Mouse (Mus musculus): ENCODE measurements at regions not wholly inside any gene's neighbourhood (a gene's known extent, or its start where the extent isn't known, plus 50 kb on each side); places are given as distances from the start of the nearest gene placed in this dataset.
"Not testable (repeated sequence)": the region's sequence is repeated elsewhere in the genome, so short reads cannot be mapped to it uniquely, and the experiment has no call there.

DNA sequence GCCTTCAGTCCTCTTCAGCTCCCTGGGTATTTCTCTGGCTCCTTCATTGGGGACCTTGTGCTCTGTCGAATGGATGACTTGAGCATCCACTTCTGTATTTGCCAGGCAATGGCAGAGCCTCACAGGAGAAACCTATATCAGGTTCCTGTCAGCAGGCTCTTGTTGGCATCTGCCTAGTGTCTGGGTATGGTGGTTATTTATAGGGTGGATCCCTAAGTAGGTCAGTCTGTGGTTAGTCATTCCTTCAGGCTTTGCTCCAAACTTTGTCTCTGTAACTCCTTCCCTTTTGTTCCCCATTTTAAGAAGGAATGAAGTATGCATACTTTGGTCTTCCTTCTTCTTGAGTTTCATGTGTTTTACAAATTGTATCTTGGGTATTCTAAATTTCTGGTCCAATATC is 522.4 kb upstream of the St8sia4 start:
- intact Hi-C loops (cut with DNase I; ENCODE audit: low total_unique reads); DNase-seq: not testable (repeated sequence)

DNA sequence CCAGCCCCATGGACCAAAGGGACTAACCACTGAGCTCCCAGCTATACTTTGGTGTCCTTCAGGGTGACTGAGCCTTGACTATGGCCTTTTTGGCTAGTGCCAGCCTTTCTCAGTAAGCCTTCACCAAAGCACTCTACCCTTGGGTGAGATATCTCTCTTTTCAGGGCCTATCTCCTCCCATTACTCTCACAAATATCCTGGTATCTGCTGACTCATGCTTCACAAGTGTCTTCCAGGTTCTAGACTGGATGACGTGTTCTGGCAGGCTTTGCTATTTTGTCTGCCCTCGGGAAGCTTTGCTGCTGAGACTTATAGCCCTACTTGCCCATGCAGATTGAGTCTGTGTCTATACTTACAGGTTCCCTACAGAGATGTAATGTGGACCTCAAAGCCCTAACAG is 499.4 kb upstream of the St8sia4 start:
- intact Hi-C loops (cut with DNase I; ENCODE audit: low total_unique reads), result no loop called here
- no peak for DNase-seq

DNA sequence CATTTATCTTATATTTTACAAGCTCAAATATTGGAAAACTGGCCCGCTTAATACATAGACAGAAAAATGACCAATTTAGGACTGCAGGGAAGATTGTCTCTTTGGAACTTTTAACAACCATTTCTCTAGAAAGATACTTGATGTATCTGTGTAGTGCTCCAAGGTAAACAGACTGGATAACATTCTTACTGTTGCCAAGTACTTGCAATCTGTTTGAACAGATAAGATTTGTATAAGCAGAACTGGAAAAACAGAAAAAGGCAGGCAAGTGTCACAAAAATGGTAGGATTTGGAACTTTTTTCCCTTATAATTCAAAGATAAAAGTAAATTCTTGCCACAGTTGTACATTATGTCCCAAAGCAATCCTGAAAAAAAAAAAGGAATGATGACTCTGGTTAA is 488.1 kb upstream of the St8sia4 start:
- DNase-seq, result no peak
- intact Hi-C loops (cut with DNase I; ENCODE audit: low total_unique reads), result no loop called here

DNA sequence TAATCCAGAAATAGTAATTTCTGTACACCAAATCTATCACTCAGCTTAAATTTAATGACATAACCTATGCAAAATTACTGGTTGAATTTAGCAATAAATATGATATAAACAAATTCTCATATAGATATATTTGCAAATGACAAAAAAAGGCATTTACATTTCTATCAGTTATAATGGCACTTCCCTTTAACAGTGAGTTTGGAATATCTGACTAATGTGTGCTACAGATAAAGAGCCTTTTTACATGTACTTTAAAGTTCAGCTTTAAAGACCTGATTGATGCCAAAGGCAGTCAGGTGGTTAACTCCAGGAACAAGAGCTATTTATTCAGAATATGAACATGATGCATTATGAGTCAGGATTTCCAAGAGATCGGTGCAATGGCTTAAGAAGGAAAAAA is 461.2 kb upstream of the St8sia4 start:
- intact Hi-C loops (cut with DNase I; ENCODE audit: low total_unique reads), result no loop called here
- DNase-seq, result no peak

DNA sequence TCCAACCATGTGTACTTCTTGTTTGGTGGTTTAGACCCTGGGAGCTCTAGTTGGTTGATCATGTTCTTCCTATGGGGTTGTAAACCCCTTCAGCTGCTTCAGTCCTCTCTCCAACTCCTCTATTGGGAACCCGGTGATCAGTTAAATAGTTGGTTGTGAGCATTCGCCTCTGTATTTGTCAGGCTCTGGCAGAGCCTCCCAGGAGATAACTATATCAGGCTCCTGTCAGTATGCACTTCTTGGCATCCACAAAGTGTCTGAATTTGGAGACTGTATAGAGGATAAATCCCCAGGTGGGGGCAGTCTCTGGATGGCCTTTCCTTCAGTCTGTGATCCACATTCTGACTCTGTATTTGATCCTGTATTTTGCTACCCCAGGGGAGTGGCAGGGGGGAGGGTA is 440.6 kb upstream of the St8sia4 start:
- no peak for DNase-seq
- intact Hi-C loops (cut with DNase I; ENCODE audit: low total_unique reads), result no loop called here

GRCm38 (mm10) chr1:96105392-96105791 is 438.0 kb upstream of the St8sia4 start:
- intact Hi-C loops (cut with DNase I; ENCODE audit: low total_unique reads), result no loop called here
- no peak for DNase-seq

DNA sequence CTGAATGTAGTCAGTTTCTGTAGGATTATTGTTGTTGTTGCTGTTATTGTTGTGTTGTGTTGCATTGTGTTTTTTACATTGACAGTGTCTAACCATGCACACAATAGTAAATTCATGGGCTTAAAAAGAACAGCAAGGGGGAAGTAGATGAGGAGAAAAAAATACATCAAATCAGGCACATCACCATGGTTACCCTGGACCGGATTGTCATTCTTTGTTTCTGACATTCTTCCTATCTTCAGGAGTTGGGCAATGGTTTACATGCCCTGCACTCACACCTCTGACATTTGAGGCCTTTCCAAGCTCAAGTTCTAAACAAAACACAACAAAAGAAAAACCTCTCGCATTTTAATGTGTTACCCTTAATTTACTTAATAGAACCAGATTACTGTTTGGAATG is 416.2 kb upstream of the St8sia4 start:
- intact Hi-C loops (cut with DNase I; ENCODE audit: low total_unique reads), result no loop called here
- no peak for DNase-seq

DNA sequence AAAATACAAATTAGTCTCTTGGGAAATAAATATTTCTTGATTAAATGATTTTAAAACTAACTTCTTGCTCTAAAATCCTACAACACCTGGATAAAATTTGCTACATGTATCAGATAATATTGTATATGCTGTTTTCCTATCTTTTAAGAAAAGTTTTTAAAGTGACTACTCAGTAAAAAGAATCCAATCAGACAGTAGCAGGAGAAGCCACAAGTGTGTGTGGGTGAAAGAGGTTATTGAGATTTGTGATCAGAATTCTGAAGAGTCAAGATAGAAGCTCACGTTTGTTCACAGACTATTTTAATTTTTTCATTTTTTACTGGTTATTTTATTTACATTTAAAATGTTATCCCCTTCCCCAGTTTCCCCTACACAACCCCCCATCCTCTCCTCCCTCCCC is 407.3 kb upstream of the St8sia4 start:
- intact Hi-C loops (cut with DNase I; ENCODE audit: low total_unique reads), result no loop called here
- no peak for DNase-seq

GRCm38 (mm10) chr1:96061335-96061734 is 394.0 kb upstream of the St8sia4 start:
- DNase-seq, result no peak

GRCm38 (mm10) chr1:96049260-96049659 is 381.9 kb upstream of the St8sia4 start:
- no peak for DNase-seq
- intact Hi-C loops (cut with DNase I; ENCODE audit: low total_unique reads), result no loop called here

More at GRCm38 (mm10) chr1:96061335-96061734, 394.0 kb upstream of the St8sia4 start:
- intact Hi-C loops (cut with DNase I; ENCODE audit: low total_unique reads), result no loop called here

DNA sequence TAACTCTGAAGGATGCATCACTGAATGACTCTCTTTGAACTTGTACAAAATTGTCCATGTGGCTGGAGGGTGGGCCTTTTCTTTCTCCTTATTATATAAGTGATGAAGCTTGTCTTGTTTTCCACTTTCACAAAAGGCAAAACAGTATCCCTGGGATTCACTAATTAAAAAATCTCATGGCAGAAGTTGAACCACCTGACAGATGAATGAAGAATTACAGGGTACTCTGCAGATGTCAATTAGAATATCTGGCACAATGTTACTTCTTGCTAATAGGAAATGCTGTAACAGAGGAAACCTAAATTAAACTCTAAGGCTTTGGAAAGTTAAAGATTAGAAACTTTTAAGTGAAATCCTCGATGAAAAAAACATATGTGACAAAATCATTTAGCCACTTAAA is 379.2 kb upstream of the St8sia4 start:
- intact Hi-C loops (cut with DNase I; ENCODE audit: low total_unique reads), result no loop called here

GRCm38 (mm10) chr1:96019443-96019842 is 352.1 kb upstream of the St8sia4 start:
- intact Hi-C loops (cut with DNase I; ENCODE audit: low total_unique reads), result no loop called here
- no peak for DNase-seq

More for the DNA sequence above, 379.2 kb upstream of the St8sia4 start:
- no peak for DNase-seq

- no peak for DNase-seq
- intact Hi-C loops (cut with DNase I; ENCODE audit: low total_unique reads), result loop anchor here (5.0 kb wide), 1 partner anchor 593 kb away; no protein-coding TSS in a partner anchor
Measured at GRCm38 (mm10) chr1:96009461-96009860, 342.1 kb upstream of the St8sia4 start.

- no peak for DNase-seq
- intact Hi-C loops (cut with DNase I; ENCODE audit: low total_unique reads), result no loop called here
Measured at GRCm38 (mm10) chr1:96003086-96003485, 335.7 kb upstream of the St8sia4 start.

DNA sequence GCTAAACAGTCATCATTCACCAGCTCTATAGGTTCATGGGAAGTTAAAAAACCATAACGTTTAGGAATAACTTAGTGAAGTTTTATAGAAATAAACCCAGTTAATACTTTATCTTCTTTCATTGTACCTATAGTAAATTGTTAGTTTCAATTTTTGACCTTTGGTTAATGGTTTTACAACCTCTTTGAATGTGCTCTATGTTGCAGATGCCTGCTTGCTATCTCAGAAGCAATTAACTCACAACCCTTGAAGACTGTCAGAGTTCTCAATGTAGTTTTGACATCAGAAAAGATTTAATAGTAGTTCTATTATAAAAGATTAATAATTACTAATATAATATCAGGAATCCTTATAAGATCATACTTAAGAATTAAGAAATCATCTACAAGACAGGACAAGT is 294.8 kb upstream of the St8sia4 start:
- intact Hi-C loops (cut with DNase I; ENCODE audit: low total_unique reads), result no loop called here
- no peak for DNase-seq
